Mouse (Mus musculus) E14TG2a.4 (cell line): ENCODE data around the gene Gnb2.

Source experiments
- CTCF ChIP-seq: conservative IDR thresholded peaks from 2 replicates; pipeline ENCODE4 v1.5.1; 2014; ENCODE audit warnings: low read length
- NANOG ChIP-seq: IDR thresholded peaks from 2 replicates; pipeline ENCODE4 v1.6.1; 2014; ENCODE audit warnings: borderline replicate concordance, low read length, mixed read lengths

- TF ChIP-seq CTCF, result no peak
- TF ChIP-seq NANOG, result no peak
Measured at GRCm38 (mm10) chr5:137534762-137535161, 1.5 kb upstream of the Gnb2 start.
